Mouse (Mus musculus) embryonic facial prominence, embryonic 13.5 days (tissue): ENCODE measurements around the gene Akap6. TPM values are rescaled to one million over a fixed set of nuclear protein-coding genes. Genes with fewer than 3 reads are reported as not detected.

Experiments
- ATAC-seq: fragments of 200-750 bp; cut with Nextera tagmentation; 2 replicates; pipeline ENCODE4 v1.8.0; 2017; ENCODE audit warnings: low read depth; ENCODE audit not compliant: insufficient number of reproducible peaks, insufficient read depth, low FRiP score, low TSS enrichment
- H3K27ac ChIP-seq: fragments of 300-500 bp; sonication (generic); 2 replicates; pipeline ENCODE4 v1.5.1; 2015; ENCODE audit warnings: moderate library complexity, mild to moderate bottlenecking, inconsistent platforms
- H3K27me3 ChIP-seq: fragments of 300-500 bp; sonication (generic); 2 replicates; pipeline ENCODE4 v1.6.1; 2015; ENCODE audit warnings: mild to moderate bottlenecking, inconsistent platforms
- H3K36me3 ChIP-seq: fragments of 300-500 bp; sonication (generic); 2 replicates; pipeline ENCODE4 v1.6.1; 2015; ENCODE audit warnings: mild to moderate bottlenecking, inconsistent platforms
- H3K4me1 ChIP-seq: fragments of 300-500 bp; sonication (generic); 2 replicates; pipeline ENCODE4 v1.6.1; 2015; ENCODE audit warnings: inconsistent platforms
- H3K4me2 ChIP-seq: fragments of 300-500 bp; sonication (generic); 2 replicates; pipeline ENCODE4 v1.6.1; 2015; ENCODE audit warnings: moderate library complexity, mild to moderate bottlenecking, inconsistent platforms
- H3K4me3 ChIP-seq: fragments of 300-500 bp; sonication (generic); 2 replicates; pipeline ENCODE4 v1.5.1; 2015; ENCODE audit warnings: mild to moderate bottlenecking, inconsistent platforms
- H3K9ac ChIP-seq: fragments of 300-500 bp; sonication (generic); 2 replicates; pipeline ENCODE4 v1.6.1; 2015; ENCODE audit warnings: mild to moderate bottlenecking, inconsistent platforms
- H3K9me3 ChIP-seq: fragments of 300-500 bp; sonication (generic); 2 replicates; pipeline ENCODE4 v1.6.1; 2016; ENCODE audit warnings: inconsistent platforms
- WGBS: fragments of 180-500 bp; shearing (Covaris S2); methylation state at CpG from one replicate; pipeline ENCODE4 v1.1.7; 2015; ENCODE audit warnings: mixed read lengths; 5-methylcytosine and 5-hydroxymethylcytosine counted together
- polyA plus RNA-seq: library from polyadenylated mRNA; unstranded; fragments of >200 nt; fragmentation: Nextera tagmentation; extraction: Ambion mirVana; gene quantifications from 2 replicates; pipeline ENCODE4 v1.2.1, GENCODE M21; 2015

The Akap6 gene
- polyA plus RNA-seq, 1 experiment from 2014 or later = 1.3 TPM

GRCm38 (mm10) chr12:53134196-53134595 is 435.0 kb downstream of the Akap6 start:
- H3K9me3 ChIP-seq = no peaks in the 10 kb centered on the region
- no peak for ATAC-seq
- WGBS = 79% methylated on average over 2 of the region's 2 CpGs
- no peak overlapping the region for H3K4me3 ChIP-seq
- no peak overlapping the region for H3K4me2 ChIP-seq
- H3K27ac ChIP-seq = no peak overlapping the region
- no peaks in the 10 kb centered on the region for H3K27me3 ChIP-seq
- H3K4me1 ChIP-seq = no peaks in the 10 kb centered on the region
- no peaks in the 10 kb centered on the region for H3K36me3 ChIP-seq
- no peak overlapping the region for H3K9ac ChIP-seq

GRCm38 (mm10) chr12:53137331-53137730 is 438.1 kb downstream of the Akap6 start:
- no peak overlapping the region for H3K9ac ChIP-seq
- H3K4me3 ChIP-seq = no peak overlapping the region
- H3K36me3 ChIP-seq = no peaks in the 10 kb centered on the region
- H3K4me1 ChIP-seq = no peaks in the 10 kb centered on the region
- no peak overlapping the region for H3K4me2 ChIP-seq
- 94% methylated on average over 3 of the region's 3 CpGs for WGBS
- no peak overlapping the region for H3K27ac ChIP-seq
- no peaks in the 10 kb centered on the region for H3K9me3 ChIP-seq
- no peak for ATAC-seq
- H3K27me3 ChIP-seq = no peaks in the 10 kb centered on the region

GRCm38 (mm10) chr12:53144122-53144695 is 445.0 kb downstream of the Akap6 start:
- 69% methylated on average over 6 of the region's 6 CpGs for WGBS
- Histone ChIP-seq H3K9ac (no peak overlapping the region), H3K27ac (no peak overlapping the region), H3K9me3 (no peaks in the 10 kb centered on the region), H3K4me2 (no peak overlapping the region), H3K27me3 (no peaks in the 10 kb centered on the region), H3K4me3 (no peak overlapping the region), H3K4me1 (peaks cover 9% of the 10 kb centered on the region), H3K36me3 (no peaks in the 10 kb centered on the region)
- ATAC-seq = no peak

GRCm38 (mm10) chr12:53144760-53145159 is 445.6 kb downstream of the Akap6 start:
- no peak overlapping the region for H3K4me3 ChIP-seq
- H3K4me1 ChIP-seq = peaks cover 9% of the 10 kb centered on the region
- no peaks in the 10 kb centered on the region for H3K9me3 ChIP-seq
- H3K27me3 ChIP-seq = no peaks in the 10 kb centered on the region
- H3K36me3 ChIP-seq = no peaks in the 10 kb centered on the region
- 94% methylated on average over 10 of the region's 10 CpGs for WGBS
- ATAC-seq = no peak
- no peak overlapping the region for H3K4me2 ChIP-seq
- no peak overlapping the region for H3K27ac ChIP-seq
- H3K9ac ChIP-seq = no peak overlapping the region

GRCm38 (mm10) chr12:53145516-53145915 is 446.3 kb downstream of the Akap6 start:
- Histone ChIP-seq H3K4me2 (no peak overlapping the region), H3K27ac (no peak overlapping the region), H3K36me3 (no peaks in the 10 kb centered on the region), H3K4me3 (no peak overlapping the region), H3K4me1 (peaks cover 9% of the 10 kb centered on the region), H3K27me3 (no peaks in the 10 kb centered on the region), H3K9ac (no peak overlapping the region), H3K9me3 (no peaks in the 10 kb centered on the region)
- no peak for ATAC-seq
- 27% methylated on average over 4 of the region's 4 CpGs for WGBS

- H3K9me3 ChIP-seq = no peaks in the 10 kb centered on the region
- WGBS = 46% methylated on average over 11 of the region's 11 CpGs
- H3K36me3 ChIP-seq = no peaks in the 10 kb centered on the region
- no peak overlapping the region for H3K4me3 ChIP-seq
- no peak overlapping the region for H3K27ac ChIP-seq
- H3K9ac ChIP-seq = no peak overlapping the region
- no peak for ATAC-seq
- H3K4me1 ChIP-seq = peaks cover 9% of the 10 kb centered on the region
- H3K27me3 ChIP-seq = no peaks in the 10 kb centered on the region
- H3K4me2 ChIP-seq = no peak overlapping the region
These were observed 447.4 kb downstream of the Akap6 start for GRCm38 (mm10) chr12:53146460-53147050.

GRCm38 (mm10) chr12:53147696-53148095 is 448.5 kb downstream of the Akap6 start:
- H3K9me3 ChIP-seq = no peaks in the 10 kb centered on the region
- H3K27me3 ChIP-seq = no peaks in the 10 kb centered on the region
- no peak for ATAC-seq
- H3K4me3 ChIP-seq = no peak overlapping the region
- WGBS = 85% methylated on average over 11 of the region's 11 CpGs
- peaks cover 9% of the 10 kb centered on the region for H3K4me1 ChIP-seq
- no peak overlapping the region for H3K4me2 ChIP-seq
- no peak overlapping the region for H3K9ac ChIP-seq
- H3K27ac ChIP-seq = no peak overlapping the region
- no peaks in the 10 kb centered on the region for H3K36me3 ChIP-seq

- Histone ChIP-seq H3K4me2 (no peak overlapping the region), H3K9ac (no peak overlapping the region), H3K4me1 (no peaks in the 10 kb centered on the region), H3K9me3 (no peaks in the 10 kb centered on the region), H3K27me3 (no peaks in the 10 kb centered on the region), H3K4me3 (no peak overlapping the region), H3K36me3 (no peaks in the 10 kb centered on the region), H3K27ac (no peak overlapping the region)
- WGBS = 83% methylated on average over 8 of the region's 8 CpGs
- ATAC-seq = no peak
These were observed 469.2 kb downstream of the Akap6 start for GRCm38 (mm10) chr12:53168189-53169003.

GRCm38 (mm10) chr12:53191435-53191834 is 492.3 kb downstream of the Akap6 start:
- WGBS = 88% methylated on average over 7 of the region's 7 CpGs
- H3K4me1 ChIP-seq = no peaks in the 10 kb centered on the region
- H3K9me3 ChIP-seq = no peaks in the 10 kb centered on the region
- no peaks in the 10 kb centered on the region for H3K36me3 ChIP-seq
- ATAC-seq = no peak
- H3K4me2 ChIP-seq = no peak overlapping the region
- H3K27me3 ChIP-seq = no peaks in the 10 kb centered on the region
- H3K27ac ChIP-seq = no peak overlapping the region
- no peak overlapping the region for H3K4me3 ChIP-seq
- no peak overlapping the region for H3K9ac ChIP-seq

- no peak overlapping the region for H3K4me2 ChIP-seq
- H3K9me3 ChIP-seq = no peaks in the 10 kb centered on the region
- H3K4me3 ChIP-seq = no peak overlapping the region
- no peaks in the 10 kb centered on the region for H3K27me3 ChIP-seq
- H3K9ac ChIP-seq = no peak overlapping the region
- H3K36me3 ChIP-seq = no peaks in the 10 kb centered on the region
- no peak for ATAC-seq
- WGBS = 68% methylated on average over 5 of the region's 5 CpGs
- H3K27ac ChIP-seq = no peak overlapping the region
- no peaks in the 10 kb centered on the region for H3K4me1 ChIP-seq
These were observed 494.5 kb downstream of the Akap6 start for GRCm38 (mm10) chr12:53193664-53194063.
